Mouse (Mus musculus) embryonic facial prominence, embryonic 15.5 days (tissue): Measurements from ENCODE around the gene C2cd4a. TPM values are rescaled to one million over a fixed set of nuclear protein-coding genes. Genes with fewer than 3 reads are reported as not detected.

ENCODE experiments used
- ATAC-seq: fragments of 200-750 bp; cut with Nextera tagmentation; 2 replicates; pipeline ENCODE4 v1.8.0; 2017; ENCODE audit warnings: low read depth, moderate TSS enrichment; ENCODE audit not compliant: insufficient number of reproducible peaks, low FRiP score, low TSS enrichment
- H3K27ac ChIP-seq: fragments of 300-500 bp; sonication (generic); replicated peaks from 2 replicates; pipeline ENCODE4 v1.5.1; 2015; ENCODE audit warnings: mild to moderate bottlenecking, inconsistent platforms
- H3K27me3 ChIP-seq: fragments of 300-500 bp; sonication (generic); 2 replicates; pipeline ENCODE4 v1.6.1; 2015; ENCODE audit warnings: inconsistent platforms
- H3K36me3 ChIP-seq: fragments of 300-500 bp; sonication (generic); 2 replicates; pipeline ENCODE4 v1.6.1; 2015; ENCODE audit warnings: mild to moderate bottlenecking, inconsistent platforms
- H3K4me1 ChIP-seq: fragments of 300-500 bp; sonication (generic); 2 replicates; pipeline ENCODE4 v1.6.1; 2015; ENCODE audit warnings: inconsistent platforms
- H3K4me2 ChIP-seq: fragments of 300-500 bp; sonication (generic); replicated peaks from 2 replicates; pipeline ENCODE4 v1.6.1; 2015; ENCODE audit warnings: mild to moderate bottlenecking, inconsistent platforms
- H3K4me3 ChIP-seq: fragments of 300-500 bp; sonication (generic); replicated peaks from 2 replicates; pipeline ENCODE4 v1.5.1; 2015; ENCODE audit warnings: mild to moderate bottlenecking, inconsistent platforms
- H3K9ac ChIP-seq: fragments of 300-500 bp; sonication (generic); 2 replicates; pipeline ENCODE4 v1.6.1; 2015; ENCODE audit warnings: inconsistent platforms
- H3K9me3 ChIP-seq: fragments of 300-500 bp; sonication (generic); replicated peaks from 2 replicates; pipeline ENCODE4 v1.6.1; 2016; ENCODE audit warnings: inconsistent platforms
- WGBS: fragments of 180-500 bp; shearing (Covaris S2); methylation state at CpG from one replicate; pipeline ENCODE4 v1.1.7; 2015; 5-methylcytosine and 5-hydroxymethylcytosine counted together
- polyA plus RNA-seq: library from polyadenylated mRNA; unstranded; fragments of >200 nt; fragmentation: Nextera tagmentation; extraction: Ambion mirVana; gene quantifications from 2 replicates; pipeline ENCODE4 v1.2.1, GENCODE M21; 2015

C2cd4a gene
- polyA plus RNA-seq, 1 experiment from 2014 or later, result 0.49 TPM

DNA sequence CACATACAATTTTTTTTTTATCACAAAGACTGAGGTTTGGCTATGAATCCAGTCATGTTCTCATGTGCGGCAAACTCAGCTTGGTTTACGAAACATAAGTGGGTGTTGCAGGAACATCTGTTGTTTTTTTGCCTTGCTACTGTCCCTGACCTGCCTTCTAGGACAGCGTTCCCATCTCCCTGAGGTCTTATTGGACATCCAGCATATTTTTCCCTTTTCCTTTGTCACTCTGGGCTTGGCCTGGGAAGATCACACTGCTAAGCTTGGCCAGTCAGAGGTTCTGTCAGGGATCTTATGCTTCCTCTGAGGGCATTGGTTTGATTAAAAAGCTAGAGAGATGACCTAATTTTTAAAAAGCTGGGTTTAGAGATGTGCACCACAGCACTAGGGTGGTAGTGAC, 21.0 kb downstream of the C2cd4a start:
- no peak overlapping the region for H3K27ac ChIP-seq
- no peak for ATAC-seq

DNA sequence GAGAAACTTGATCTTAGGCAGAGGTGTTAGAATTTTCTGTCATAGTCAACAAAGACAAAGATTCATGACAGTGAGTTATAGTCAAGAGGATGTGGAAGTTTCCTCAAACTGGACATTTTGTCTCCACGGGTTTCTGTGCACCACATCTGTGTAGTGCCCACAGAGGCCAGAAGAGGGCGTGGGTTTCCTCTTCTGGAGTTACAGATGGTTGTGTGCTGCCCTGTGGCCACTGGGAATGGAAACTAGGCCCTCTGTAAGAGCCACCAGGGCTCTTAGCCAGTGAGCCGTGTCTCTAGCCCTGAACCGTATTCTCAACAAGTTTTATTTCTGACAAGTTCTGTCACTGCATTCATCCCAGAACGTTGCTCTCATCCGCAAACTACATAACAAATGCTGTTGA, 21.6 kb downstream of the C2cd4a start:
- no peak for ATAC-seq
- Histone ChIP-seq H3K4me2 (no peak overlapping the region), H3K4me1 (peaks cover 10% of the 10 kb centered on the region), H3K36me3 (no peaks in the 10 kb centered on the region), H3K9ac (no peak overlapping the region), H3K4me3 (no peak overlapping the region), H3K27me3 (no peaks in the 10 kb centered on the region), H3K9me3 (no peaks in the 10 kb centered on the region), H3K27ac (no peak overlapping the region)
- WGBS, result 53% methylated on average over 6 of the region's 6 CpGs

More for the DNA sequence above, 21.0 kb downstream of the C2cd4a start:
- no peaks in the 10 kb centered on the region for H3K27me3 ChIP-seq
- no peak overlapping the region for H3K4me3 ChIP-seq
- H3K9ac ChIP-seq, result no peak overlapping the region
- WGBS, result 64% methylated on average over 3 of the region's 3 CpGs
- no peak overlapping the region for H3K4me2 ChIP-seq
- H3K4me1 ChIP-seq, result peaks cover 10% of the 10 kb centered on the region
- H3K9me3 ChIP-seq, result no peaks in the 10 kb centered on the region
- no peaks in the 10 kb centered on the region for H3K36me3 ChIP-seq

DNA sequence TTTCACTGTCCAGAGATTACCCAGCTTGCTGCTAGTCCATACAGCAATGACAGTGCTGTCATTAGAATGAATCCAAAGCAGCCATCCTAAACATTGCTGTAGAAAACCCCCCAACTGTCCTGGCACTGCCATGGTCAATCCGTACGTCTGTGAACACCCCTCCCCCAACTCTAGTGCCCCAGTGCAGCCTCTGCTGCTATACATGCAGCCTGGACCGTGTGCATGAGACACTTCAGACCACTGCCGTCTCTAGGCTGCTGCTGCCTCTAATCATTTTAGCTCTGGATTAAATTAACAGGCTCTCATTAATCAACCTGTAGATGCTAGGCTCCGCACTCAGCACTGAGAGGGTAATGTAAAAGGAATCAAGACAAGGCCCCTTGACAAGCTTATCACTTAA, 25.1 kb downstream of the C2cd4a start:
- Histone ChIP-seq H3K9ac (no peak overlapping the region), H3K27ac (no peak overlapping the region), H3K27me3 (no peaks in the 10 kb centered on the region), H3K4me3 (no peak overlapping the region), H3K4me1 (no peaks in the 10 kb centered on the region), H3K9me3 (no peaks in the 10 kb centered on the region), H3K4me2 (no peak overlapping the region), H3K36me3 (no peaks in the 10 kb centered on the region)
- 59% methylated on average over 5 of the region's 5 CpGs for WGBS
- ATAC-seq, result no peak

DNA sequence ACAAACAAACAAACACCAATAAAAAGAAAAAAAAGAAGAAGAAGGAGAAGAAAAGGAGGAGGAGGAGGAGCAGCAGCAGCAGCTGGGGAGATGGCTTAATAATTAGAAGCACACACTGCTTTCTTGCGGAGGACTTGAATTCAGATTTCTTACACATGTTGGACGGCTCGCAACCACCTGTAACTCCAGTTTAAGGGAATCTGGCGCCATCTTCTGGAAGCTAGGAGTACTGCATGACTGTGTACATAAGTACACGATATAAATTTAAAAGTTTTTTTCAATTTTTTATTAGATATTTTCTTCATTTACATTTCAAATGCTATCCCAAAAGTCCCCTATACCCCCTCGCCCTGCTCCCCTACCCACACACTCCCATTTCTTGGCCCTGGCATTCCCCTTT, 29.9 kb downstream of the C2cd4a start:
- H3K9ac ChIP-seq, result no peak overlapping the region
- no peaks in the 10 kb centered on the region for H3K27me3 ChIP-seq
- ATAC-seq, result no peak
- no peaks in the 10 kb centered on the region for H3K36me3 ChIP-seq
- no peak overlapping the region for H3K27ac ChIP-seq
- H3K4me2 ChIP-seq, result no peak overlapping the region
- 28% methylated on average over 6 of the region's 6 CpGs for WGBS
- H3K4me1 ChIP-seq, result no peaks in the 10 kb centered on the region
- H3K4me3 ChIP-seq, result no peak overlapping the region
- H3K9me3 ChIP-seq, result no peaks in the 10 kb centered on the region

DNA sequence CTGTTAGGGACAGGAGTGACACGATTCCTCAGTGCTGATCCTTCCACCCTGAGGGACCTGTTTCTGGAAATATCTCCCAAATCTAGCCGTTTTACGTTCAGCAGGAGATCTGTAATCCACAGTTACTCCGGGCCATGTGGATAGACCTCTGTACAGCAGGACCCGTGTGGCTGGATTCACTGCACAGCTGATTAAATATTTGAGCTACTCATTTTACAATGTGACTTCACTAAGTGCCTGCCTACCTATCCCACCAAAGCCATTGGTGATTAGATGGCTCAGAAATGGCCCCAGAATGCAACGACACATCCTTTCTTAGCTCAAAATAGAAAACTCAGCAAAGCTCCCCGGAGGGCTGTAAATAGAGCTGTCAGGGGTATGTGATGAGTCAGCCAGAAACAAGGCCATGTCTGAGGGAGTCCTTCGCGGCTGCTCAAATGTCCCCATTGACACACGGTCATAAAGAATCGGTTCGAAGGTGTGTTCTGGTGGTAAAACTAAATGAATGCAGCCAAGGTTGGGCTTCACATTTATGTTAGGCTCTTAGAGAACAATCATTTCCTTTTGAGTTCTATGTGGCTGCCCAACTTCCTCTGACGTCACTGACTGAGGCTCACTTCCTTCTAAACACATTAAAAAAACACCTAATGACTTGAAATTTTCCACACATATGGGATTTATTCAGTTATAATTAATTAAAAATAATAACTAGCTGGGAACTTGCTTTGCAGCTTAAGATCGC, 32.9 kb downstream of the C2cd4a start:
- H3K4me3 ChIP-seq, result no peak overlapping the region
- H3K9me3 ChIP-seq, result no peaks in the 10 kb centered on the region
- H3K27ac ChIP-seq, result no peak overlapping the region
- 51% methylated on average over 14 of the region's 14 CpGs for WGBS
- ATAC-seq, result no peak
- H3K4me1 ChIP-seq, result peaks cover 15% of the 10 kb centered on the region
- no peaks in the 10 kb centered on the region for H3K27me3 ChIP-seq
- H3K36me3 ChIP-seq, result no peaks in the 10 kb centered on the region
- no peak overlapping the region for H3K4me2 ChIP-seq
- no peak overlapping the region for H3K9ac ChIP-seq

DNA sequence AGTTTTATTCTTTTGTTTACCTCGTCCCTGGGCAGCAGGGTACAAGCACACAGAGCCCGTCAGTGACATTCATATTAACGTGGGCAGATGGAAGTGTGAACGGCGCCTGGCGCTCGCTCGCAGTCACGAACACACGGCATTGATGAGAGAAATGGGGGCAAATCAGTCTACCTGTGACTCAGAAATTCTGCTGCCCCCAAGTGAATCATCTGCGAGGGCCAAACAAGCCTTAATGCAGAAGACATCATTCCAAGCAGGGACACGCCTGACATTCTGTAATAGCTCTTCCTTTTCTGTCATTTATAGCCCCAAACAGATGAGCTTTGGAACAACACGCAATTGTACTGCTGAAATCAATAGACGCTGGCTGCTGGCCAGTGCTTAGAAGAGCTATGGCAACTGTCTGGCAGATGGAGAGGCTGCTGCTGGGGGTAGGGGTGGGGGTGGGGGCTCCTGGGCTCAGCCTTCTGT, 36.9 kb downstream of the C2cd4a start:
- no peaks in the 10 kb centered on the region for H3K9me3 ChIP-seq
- H3K36me3 ChIP-seq, result no peaks in the 10 kb centered on the region
- WGBS, result 49% methylated on average over 14 of the region's 14 CpGs
- no peak overlapping the region for H3K4me3 ChIP-seq
- 0 out of 2 replicates have a peak overlapping the region, but pooled peaks have one; percentile 6 for H3K4me2 ChIP-seq
- H3K9ac ChIP-seq, result no peak overlapping the region
- H3K27ac ChIP-seq, result no peak overlapping the region
- no peak for ATAC-seq
- no peaks in the 10 kb centered on the region for H3K27me3 ChIP-seq
- peaks cover 15% of the 10 kb centered on the region for H3K4me1 ChIP-seq

DNA sequence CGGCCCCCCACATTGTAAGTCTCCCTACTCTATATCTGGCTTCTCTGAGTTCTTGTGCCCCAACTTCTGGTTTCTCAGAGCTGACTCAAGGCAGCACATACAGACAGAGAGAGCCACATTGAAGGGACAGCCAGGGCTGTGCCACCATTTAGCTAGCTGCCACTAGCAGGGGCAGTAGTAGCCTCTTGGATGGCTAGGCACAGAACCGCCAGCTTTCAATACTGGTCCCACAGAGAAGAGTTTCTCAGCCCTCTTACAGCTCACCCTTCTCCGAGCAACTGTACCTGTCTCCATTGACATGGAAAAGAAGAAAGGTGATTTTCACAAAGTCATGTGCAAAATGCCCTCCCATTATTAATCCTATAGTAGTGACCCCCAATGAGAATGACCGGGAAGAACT, 37.5 kb downstream of the C2cd4a start:
- Histone ChIP-seq H3K9me3 (no peaks in the 10 kb centered on the region), H3K4me2 (no peak overlapping the region), H3K27ac (no peak overlapping the region), H3K4me1 (peaks cover 15% of the 10 kb centered on the region), H3K36me3 (no peaks in the 10 kb centered on the region), H3K4me3 (no peak overlapping the region), H3K27me3 (no peaks in the 10 kb centered on the region), H3K9ac (no peak overlapping the region)
- ATAC-seq, result no peak
- WGBS, result 89% methylated on average over 4 of the region's 4 CpGs

DNA sequence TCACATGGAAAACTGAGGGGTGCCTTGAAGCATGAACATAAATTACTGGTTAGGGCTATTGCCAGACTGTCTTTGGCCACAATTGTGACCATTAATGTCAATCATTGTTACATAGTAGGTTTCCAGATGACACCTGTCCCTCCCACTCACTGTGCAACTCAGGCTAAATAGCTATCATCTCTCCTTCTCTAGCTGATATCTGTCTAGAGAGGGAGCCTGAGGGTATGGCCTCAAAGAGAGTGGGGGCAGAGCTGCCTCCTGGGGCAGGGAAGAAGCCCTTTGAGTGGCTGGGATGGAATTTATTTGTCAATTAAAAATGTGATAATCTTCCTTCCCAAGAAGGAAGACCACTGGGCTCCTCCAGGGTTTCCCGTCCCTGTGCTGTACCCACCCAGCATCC, 37.9 kb downstream of the C2cd4a start:
- no peak overlapping the region for H3K4me3 ChIP-seq
- ATAC-seq, result no peak
- no peaks in the 10 kb centered on the region for H3K9me3 ChIP-seq
- no peaks in the 10 kb centered on the region for H3K27me3 ChIP-seq
- no peak overlapping the region for H3K4me2 ChIP-seq
- no peaks in the 10 kb centered on the region for H3K36me3 ChIP-seq
- no peak overlapping the region for H3K27ac ChIP-seq
- H3K9ac ChIP-seq, result no peak overlapping the region
- peaks cover 15% of the 10 kb centered on the region for H3K4me1 ChIP-seq
- 75% methylated on average over 1 of the region's 1 CpGs for WGBS

DNA sequence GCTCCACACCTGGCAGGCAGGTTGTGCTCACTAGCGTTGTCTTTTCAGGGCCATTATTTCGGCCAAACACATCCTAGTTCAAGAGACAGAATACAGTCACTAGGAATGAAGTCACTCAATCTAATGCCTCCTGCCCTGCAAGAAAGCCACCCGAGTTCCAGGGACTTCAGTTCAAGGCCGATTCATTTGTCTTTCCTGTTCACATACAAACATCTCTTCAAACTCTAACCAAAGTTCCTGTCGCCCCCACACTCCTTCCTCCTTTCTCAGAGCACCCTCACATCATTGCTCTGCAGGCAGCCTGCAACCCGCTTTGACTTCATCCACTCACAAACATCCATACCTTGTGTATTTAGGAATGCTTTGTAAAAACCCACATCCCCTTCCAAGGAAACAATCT, 38.6 kb downstream of the C2cd4a start:
- H3K9me3 ChIP-seq, result no peaks in the 10 kb centered on the region
- H3K27ac ChIP-seq, result no peak overlapping the region
- 76% methylated on average over 6 of the region's 6 CpGs for WGBS
- no peaks in the 10 kb centered on the region for H3K36me3 ChIP-seq
- H3K9ac ChIP-seq, result no peak overlapping the region
- no peaks in the 10 kb centered on the region for H3K27me3 ChIP-seq
- no peak overlapping the region for H3K4me2 ChIP-seq
- ATAC-seq, result no peak
- H3K4me1 ChIP-seq, result peaks cover 15% of the 10 kb centered on the region
- H3K4me3 ChIP-seq, result no peak overlapping the region

DNA sequence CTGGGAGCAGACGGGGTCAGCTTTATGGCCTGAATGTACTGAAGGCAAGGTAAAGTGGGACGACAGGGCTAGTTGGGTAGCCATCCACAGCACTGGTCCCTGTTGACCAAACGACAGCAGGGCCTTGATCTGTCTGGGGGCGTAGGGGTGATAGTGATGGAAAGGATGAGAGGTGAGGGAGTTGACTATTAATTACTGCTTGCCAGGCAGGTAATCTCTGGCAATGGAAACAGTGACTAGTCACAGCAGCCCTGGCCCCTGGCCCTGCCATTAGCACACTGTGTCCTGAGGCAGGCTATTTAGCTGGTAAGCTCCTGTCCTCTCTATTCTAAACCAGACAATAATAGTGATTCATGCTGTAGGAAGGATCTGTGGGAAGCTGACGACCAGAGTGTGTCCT, 39.7 kb downstream of the C2cd4a start:
- H3K36me3 ChIP-seq, result no peaks in the 10 kb centered on the region
- peaks cover 15% of the 10 kb centered on the region for H3K4me1 ChIP-seq
- no peak overlapping the region for H3K4me2 ChIP-seq
- 70% methylated on average over 5 of the region's 5 CpGs for WGBS
- H3K27me3 ChIP-seq, result no peaks in the 10 kb centered on the region
- ATAC-seq, result no peak
- H3K27ac ChIP-seq, result no peak overlapping the region
- no peaks in the 10 kb centered on the region for H3K9me3 ChIP-seq
- H3K9ac ChIP-seq, result no peak overlapping the region
- H3K4me3 ChIP-seq, result no peak overlapping the region

DNA sequence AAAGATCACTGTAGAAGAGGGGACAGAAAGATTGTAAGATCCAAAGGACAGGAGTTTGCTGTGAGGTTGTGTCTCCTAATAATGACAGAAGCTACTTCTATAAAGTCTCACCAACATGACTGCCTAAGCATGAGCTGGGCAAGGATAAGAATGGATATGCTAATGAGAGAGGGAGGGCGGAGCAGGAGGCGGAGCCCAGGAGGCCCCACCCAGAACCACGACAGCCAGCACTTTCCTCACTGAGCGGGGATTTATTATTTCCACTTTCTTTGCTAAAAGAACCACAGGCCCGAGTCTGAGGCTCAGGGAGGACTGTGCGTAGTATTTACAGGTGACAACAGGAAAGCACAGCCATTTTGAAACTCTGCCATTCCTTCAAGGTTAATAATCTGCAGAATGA, 44.5 kb downstream of the C2cd4a start:
- no peak for ATAC-seq
- no peak overlapping the region for H3K9ac ChIP-seq
- H3K4me1 ChIP-seq, result no peaks in the 10 kb centered on the region
- H3K27ac ChIP-seq, result no peak overlapping the region
- H3K4me2 ChIP-seq, result no peak overlapping the region
- no peaks in the 10 kb centered on the region for H3K27me3 ChIP-seq
- no peaks in the 10 kb centered on the region for H3K9me3 ChIP-seq
- WGBS, result 65% methylated on average over 6 of the region's 6 CpGs
- H3K36me3 ChIP-seq, result no peaks in the 10 kb centered on the region
- H3K4me3 ChIP-seq, result no peak overlapping the region

DNA sequence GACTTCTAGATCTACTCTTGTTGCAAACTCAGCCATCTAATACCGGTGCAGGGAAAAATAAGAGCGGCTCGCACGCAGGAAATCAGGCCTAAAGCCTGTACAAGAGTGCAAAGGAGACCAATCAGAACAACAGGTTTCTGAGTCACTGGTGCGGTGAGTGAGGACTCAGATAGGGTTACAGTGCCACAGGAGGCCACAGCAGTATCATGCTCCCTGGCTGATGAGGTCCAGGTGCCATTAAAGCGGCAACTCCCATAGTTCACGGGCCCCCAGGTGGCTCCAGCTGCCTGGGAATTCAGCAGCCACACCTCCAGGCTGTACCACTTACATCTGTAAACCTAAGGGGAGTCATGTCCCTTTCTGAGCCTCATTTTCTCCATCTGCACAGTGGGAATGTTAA, 45.8 kb downstream of the C2cd4a start:
- Histone ChIP-seq H3K27ac (no peak overlapping the region), H3K4me3 (no peak overlapping the region), H3K9ac (no peak overlapping the region), H3K9me3 (no peaks in the 10 kb centered on the region), H3K4me2 (no peak overlapping the region), H3K27me3 (no peaks in the 10 kb centered on the region), H3K36me3 (no peaks in the 10 kb centered on the region), H3K4me1 (no peaks in the 10 kb centered on the region)
- ATAC-seq, result no peak
- 60% methylated on average over 7 of the region's 7 CpGs for WGBS
